Mouse (Mus musculus) small intestine, adult 2 months (tissue): ENCODE measurements around the gene Tom1l2.

Source experiments
- CTCF ChIP-seq: fragments of 200-500 bp; IDR thresholded peaks from 2 replicates; pipeline ENCODE4 v1.5.1; 2012; ENCODE audit warnings: low read depth, mild to moderate bottlenecking, control low read depth, inconsistent platforms, low read length, moderate library complexity, mixed read lengths; ENCODE audit not compliant: insufficient replicate concordance, insufficient read length; ENCODE audit errors: extremely low read depth
- POLR2A ChIP-seq: fragments of 200-500 bp; IDR thresholded peaks from 2 replicates; pipeline ENCODE4 v1.6.1; 2012; ENCODE audit warnings: low read depth, mild to moderate bottlenecking, control low read depth, inconsistent platforms, low read length, moderate library complexity

GRCm38 (mm10) chr11:60233235-60233634, 119.5 kb downstream of the Tom1l2 start:
- TF ChIP-seq POLR2A (no peak), CTCF (no peak)
